Mouse (Mus musculus): ENCODE results near the gene AY761185.
"Not testable (repeated sequence)": the region's sequence is repeated elsewhere in the genome, so short reads cannot be mapped to it uniquely, and the experiment has no call there.

AY761185 gene

GRCm38 (mm10) chr8:20944610-20945009, at the start of gene AY761185:
AY761185 (minus strand) TSS chr8:20944710.
- no peak for DNase-seq (ENCODE audit: low spot score in 2 of 2)

DNA sequence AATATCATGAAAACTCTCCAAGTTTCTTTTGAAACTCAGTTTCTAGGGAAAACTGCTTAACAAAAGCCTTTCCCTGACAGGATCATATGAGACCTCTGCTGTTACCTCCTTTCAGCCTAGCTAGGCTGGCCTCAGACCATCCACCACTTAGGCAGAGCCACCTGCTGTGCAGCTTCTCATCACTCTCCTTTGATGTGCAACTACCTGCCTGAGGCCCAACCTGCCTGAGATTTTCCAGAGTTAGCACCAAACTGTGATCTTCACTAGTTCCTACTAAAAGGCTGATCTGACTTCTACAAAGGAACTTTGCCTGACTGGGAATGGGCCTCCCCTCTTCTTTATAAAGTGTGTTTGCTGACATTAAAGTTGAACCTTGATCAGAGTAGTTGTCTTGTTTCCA, 49.5 kb upstream of the AY761185 start:
- DNase-seq (ENCODE audit: low spot score in 2 of 2), result not testable (repeated sequence)

DNA sequence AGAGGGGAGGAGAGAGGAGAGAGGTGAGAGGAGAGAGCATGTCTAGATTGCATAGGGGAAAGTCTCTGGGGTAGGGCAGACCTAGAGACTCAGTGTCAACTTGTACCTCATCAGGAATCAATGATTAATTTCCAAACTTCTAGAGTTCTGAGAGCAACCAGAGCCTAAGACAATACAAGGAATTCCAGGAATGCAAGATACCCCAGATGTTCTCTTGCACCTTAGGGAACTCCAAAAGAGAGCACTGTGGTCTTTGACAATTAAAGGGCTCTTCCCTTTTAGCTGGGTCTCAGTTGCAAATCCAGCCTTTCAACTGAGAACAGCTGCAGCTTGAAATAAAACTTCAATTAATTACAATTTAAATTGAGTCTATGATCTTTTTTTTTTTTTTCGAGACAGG, 35.3 kb upstream of the AY761185 start:
- DNase-seq (ENCODE audit: low spot score in 2 of 2), result no peak

- no peak for DNase-seq (ENCODE audit: low spot score in 2 of 2)
These were observed 20.0 kb upstream of the AY761185 start for GRCm38 (mm10) chr8:20964531-20964930.

DNA sequence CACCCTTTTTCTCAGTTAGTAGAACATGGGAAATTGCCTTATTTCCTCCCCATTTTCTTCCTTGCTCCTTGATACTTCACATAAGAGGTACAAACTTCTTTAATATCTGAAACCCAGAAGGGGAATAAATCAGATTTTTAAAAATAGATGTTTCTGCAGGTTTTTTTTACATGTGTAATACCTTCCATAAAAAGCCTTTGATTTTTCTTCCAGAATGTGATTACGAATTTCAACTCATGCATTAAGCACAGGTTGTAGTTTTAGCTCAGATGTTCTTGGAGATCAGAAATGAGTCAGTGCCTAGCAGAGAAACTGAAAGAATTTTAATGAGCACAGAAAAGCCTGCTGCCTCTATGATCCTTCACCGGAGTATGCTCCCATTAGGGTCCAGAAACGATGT, 22.5 kb downstream of the AY761185 start, which contains the start of gene Gm6040:
Gene Gm6040, minus strand, starts transcription at position 101 of the 400 bp plus-strand sequence.
- DNase-seq (ENCODE audit: low spot score in 2 of 2), result no peak

- DNase-seq (ENCODE audit: low spot score in 2 of 2), result no peak
These were observed 32.2 kb downstream of the AY761185 start for GRCm38 (mm10) chr8:20912288-20912687.

GRCm38 (mm10) chr8:20908256-20908655, 36.3 kb downstream of the AY761185 start:
- no peak for DNase-seq (ENCODE audit: low spot score in 2 of 2)

DNA sequence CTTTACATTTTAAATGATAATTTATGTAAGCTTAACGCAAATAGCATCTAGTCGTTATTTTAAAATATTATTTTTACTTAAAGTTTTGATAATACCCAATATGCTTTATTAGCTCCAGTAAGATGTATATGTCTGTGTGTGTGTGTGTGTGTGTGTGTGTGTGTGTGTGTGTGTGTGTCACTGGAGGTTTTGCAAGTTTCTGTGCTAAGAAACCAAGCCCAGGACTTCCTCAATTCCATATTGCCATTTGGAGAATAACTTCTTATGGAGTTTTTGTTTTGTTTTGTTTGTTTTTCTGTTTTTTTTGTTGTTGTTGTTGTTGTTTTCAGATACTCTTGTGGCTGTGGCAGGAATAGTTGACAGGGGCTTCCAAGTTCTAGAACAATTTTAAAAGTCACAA, 37.4 kb downstream of the AY761185 start:
- no peak for DNase-seq (ENCODE audit: low spot score in 2 of 2)

DNA sequence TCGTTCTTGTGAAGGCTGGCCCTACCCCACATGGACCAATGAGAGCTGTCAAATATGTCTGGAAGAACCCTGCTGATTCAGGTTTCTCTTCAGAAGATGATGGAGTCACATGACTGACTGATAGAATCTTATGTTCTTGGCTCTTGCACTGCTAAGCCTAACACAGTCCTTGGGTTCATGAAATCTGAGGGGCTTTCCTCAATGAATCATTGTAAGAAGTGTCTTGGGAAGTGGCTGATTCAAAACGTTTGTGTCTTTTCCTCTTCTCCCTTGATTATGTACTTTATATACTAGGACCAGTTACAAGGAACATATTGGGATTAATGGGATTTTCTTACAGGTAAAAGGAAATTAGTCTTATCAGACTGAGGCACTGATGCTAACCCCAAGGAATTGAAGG, 42.0 kb downstream of the AY761185 start, which contains the start of gene Gm15056:
Gene Gm15056, minus strand, starts transcription at position 101 of the 400 bp plus-strand sequence.
- DNase-seq (ENCODE audit: low spot score in 2 of 2), result no peak
